Mouse (Mus musculus) frontal cortex, adult (tissue): ENCODE results near the gene Phrf1.

ENCODE experiments used
- ATAC-seq: cut with Nextera tagmentation; 2 replicates; pipeline ENCODE4 v1.9.2; 2017; ENCODE audit warnings: mild to moderate bottlenecking, moderate library complexity, mixed read lengths; ENCODE audit not compliant: low TSS enrichment

Gene Phrf1

GRCm38 (mm10) chr7:141228279-141229067 is at the start of gene Phrf1:
Phrf1 (plus strand) TSS chr7:141228784.
- ATAC-seq: peak; percentile 96

GRCm38 (mm10) chr7:141188194-141188593 is 40.4 kb upstream of the Phrf1 start:
- ATAC-seq: no peak

DNA sequence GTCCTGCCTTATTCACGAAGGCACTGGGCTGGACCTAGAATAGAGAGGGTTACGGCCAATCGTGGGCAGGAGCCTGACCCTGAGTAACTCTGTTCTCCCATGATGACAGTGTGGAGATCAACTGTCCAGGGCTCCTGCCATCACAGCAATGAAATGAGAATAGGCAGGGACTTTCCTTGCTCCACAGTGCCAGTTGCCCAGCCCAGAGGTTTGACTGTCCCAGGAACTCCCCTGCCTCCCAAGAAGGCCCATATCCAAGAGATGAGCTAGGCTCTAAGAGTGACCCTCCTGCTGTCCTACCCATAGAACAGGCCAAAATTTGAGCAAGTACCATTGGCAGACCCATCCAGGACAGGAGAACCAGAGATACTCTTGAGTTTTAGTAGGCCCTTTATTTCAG is 39.9 kb upstream of the Phrf1 start:
- no peak for ATAC-seq

DNA sequence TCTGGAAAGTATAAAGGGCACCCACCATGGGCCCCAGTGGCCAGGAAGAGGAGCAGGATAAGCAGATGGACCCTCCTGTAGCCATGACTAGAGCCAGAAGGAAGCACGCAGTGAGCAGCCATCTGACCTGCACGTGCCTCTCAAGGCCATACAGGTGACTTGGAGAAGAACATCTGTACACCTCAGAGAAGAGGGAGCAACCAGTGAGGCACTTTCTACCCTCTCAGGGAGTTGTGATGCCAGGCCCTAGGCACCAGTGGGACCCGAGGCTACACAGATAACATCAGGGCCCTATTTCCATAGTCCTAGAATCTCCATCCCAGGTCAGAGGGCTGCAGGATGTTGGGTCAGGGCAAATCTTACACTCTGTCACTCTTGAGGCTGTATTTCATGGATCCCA is 38.4 kb upstream of the Phrf1 start:
- no peak for ATAC-seq

DNA sequence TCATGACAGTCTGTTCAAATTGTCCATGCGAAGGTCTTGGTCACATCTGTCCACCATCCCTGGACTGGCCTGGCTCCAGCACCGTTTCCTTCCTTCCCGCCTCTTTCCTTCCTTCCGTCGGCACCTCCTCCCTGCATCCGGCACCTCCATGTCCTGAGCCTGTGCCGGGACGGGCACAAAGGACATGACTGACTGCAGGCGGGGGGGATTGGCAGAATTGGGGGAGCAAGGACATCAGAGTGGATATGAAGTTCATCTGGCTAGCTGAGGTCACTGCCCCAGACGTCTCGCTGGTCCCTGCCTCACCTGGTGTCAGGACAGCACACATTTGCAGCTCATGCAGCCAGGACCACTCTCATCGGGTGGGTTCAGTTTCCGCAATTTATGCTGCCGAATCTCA is 37.5 kb upstream of the Phrf1 start:
- no peak for ATAC-seq

DNA sequence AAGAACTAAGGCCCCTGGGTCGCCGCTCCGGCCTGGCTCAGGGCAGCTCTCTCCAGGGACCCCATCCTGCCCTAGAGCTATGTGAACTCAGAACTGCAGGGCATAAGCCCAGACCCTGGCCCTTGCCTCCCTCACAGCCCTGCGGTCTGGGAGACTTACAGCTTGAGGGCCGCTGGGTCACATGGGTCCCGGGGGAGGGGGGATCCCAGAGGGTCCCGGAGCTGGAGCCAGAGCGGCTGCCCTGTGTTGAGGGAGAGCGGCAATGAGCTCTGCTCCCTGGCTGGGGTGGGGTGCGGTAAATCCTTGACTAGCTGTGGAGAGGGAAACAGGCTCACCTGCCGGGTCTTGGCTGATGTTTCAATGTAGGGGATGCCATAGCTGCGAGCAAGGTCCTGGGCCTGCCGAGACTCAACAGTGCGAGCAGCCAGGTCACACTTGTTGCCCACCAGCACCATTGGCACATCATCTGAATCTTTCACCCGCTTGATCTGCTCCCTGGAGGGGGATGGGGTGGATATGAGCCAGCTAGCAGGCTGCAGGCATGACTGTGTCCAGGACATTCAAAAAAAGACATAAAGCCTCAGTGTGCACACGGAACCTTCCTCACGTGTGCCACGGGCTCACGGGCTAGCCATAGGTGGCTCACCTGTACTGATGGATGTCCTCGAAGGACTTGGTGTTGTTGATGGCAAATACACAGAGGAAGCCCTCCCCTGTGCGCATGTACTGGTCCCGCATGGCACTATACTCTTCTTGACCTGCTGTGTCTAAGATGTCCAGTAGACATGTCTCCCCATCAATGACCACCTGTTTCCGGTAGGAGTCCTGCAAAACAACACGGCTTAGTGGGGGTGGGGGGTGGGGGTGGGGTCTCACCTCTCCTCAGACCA is 36.5 kb upstream of the Phrf1 start:
- no peak for ATAC-seq

GRCm38 (mm10) chr7:141192776-141193347 is 35.7 kb upstream of the Phrf1 start:
- no peak for ATAC-seq

- ATAC-seq: peak; percentile 11; the same call in 1 of the 2 replicates
Observed at GRCm38 (mm10) chr7:141193348-141193856, 35.2 kb upstream of the Phrf1 start.

DNA sequence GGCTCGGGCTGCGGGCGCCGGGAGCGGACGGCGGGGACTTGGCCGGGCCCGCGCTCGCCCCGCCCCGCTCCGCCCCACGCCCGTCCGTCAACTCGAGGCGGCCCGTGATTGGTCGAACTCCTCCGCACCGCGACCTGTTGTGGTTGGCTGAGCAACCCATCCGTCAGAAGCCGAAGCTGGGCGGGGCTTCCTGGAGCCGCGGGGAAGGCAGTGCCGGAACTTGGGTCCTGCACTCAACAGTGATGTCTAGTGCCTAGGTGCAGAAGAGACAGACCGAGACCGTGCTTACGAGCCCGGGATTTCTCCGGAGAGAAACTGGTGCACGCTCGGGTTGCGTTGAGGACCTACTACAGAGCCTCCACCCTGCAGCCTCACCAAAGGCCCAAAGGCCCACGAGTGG is 34.6 kb upstream of the Phrf1 start, which contains the start of the genes Hras and Lrrc56:
Gene Hras, minus strand, starts transcription at position 58 of the 400 bp plus-strand sequence.
Gene Lrrc56, plus strand, starts transcription at position 210 of the 400 bp plus-strand sequence.
- ATAC-seq: peak; percentile 92

DNA sequence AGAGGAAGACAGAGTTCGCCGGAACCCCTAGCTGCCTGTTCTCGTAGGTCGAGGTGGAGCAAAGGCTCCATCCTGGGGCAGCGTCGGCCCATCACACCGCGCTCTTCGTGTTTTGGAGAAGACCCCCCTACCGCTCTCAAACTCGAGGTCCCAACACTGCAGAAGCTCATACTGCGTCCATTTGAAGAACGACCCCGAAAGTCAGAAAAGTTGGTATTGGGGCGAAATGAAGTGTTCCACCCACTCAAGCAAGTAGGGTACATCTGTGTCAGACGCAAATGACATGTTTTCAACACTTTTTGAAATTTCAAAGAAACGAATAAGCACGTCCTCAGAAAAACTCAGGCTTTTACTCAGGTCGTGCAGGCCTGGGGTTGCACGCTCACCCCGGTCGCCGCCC is 34.2 kb upstream of the Phrf1 start:
- ATAC-seq: no peak

DNA sequence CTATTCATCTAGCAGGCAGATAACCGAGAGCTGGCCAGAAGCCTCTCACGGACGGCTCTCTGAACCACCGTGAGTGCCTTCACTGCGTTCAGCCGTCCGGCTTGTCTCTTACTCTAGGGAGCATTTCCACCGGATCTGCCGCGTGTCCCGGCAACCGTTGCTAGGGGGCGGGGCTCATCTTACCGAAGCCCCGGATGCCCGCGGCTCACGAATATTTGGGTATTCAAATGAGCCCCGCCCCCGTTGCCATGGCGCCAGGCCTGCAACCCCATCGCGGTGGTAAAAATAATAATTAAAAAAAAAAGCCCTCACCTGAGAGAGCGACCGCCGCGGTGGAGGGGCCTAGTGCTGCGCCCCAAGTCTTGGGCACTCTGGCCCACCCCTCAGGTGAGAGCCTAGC is 33.8 kb upstream of the Phrf1 start:
- peak; percentile 65 for ATAC-seq

DNA sequence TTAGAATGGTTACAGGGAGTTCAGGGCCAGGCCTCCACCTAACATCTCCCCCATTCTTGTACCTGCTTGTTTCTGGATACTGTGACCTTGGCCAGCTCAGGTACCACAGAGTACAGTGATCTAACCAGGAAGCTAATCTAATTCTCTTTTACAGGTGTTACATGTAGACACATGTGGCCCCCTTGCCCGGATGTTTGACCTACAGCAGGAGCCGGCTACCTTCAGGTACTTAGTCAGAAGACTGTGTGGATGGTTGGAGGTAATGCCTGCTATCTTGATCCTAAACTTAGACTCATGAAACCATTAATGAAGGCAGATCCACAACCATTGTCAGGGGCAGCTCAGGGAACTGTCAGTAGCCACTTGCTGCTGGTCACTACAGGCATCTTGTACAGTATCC is 32.8 kb upstream of the Phrf1 start:
- no peak for ATAC-seq

- ATAC-seq: no peak
Observed at GRCm38 (mm10) chr7:141196619-141197282, 31.8 kb upstream of the Phrf1 start.

DNA sequence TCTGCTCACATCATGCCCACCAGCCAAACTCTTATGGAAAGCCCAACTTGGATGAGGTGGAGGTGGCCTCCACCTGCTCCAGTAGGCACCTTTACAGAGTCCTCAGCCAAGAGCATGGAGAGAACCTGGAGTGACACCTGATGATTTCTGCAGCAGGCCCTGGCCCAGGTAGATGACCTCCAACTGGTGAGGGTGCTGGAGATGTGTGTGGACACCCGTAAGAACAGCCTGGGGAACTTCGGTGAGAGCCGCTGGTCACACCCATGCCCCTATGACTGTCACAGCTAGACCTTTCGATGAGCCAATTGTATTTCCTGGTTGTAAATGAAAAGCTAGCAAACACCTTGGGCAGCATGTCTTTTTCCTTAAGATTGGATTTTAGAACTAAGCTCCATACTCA is 30.5 kb upstream of the Phrf1 start:
- no peak for ATAC-seq

GRCm38 (mm10) chr7:141204546-141204945 is 24.0 kb upstream of the Phrf1 start:
- no peak for ATAC-seq

GRCm38 (mm10) chr7:141205504-141205903 is 23.1 kb upstream of the Phrf1 start:
- no peak for ATAC-seq

GRCm38 (mm10) chr7:141206182-141206937 is 22.2 kb upstream of the Phrf1 start:
- ATAC-seq: no peak

DNA sequence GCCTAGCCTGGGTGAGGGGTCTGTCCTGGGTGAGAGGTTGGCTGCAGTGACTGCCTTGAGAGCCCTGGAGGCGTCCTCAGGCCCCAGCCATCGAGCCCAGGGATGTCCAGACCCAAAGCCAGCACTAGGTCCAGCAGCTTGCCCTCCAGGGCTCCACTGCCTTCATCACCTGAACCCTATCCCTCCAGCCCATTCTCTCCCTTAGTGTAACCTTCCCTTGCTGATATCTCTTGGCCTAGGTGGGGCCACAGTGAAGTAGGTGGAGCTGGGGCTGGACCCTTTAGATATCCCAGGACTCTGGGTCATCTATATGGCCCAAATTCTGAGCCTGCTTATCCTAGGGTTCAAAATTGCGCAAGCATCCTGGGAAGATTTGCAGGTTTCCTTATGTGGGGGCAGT is 19.1 kb upstream of the Phrf1 start:
- no peak for ATAC-seq

GRCm38 (mm10) chr7:141210137-141210536 is 18.4 kb upstream of the Phrf1 start:
- ATAC-seq: no peak

GRCm38 (mm10) chr7:141210606-141211131 is 17.9 kb upstream of the Phrf1 start:
- ATAC-seq: no peak

GRCm38 (mm10) chr7:141213133-141213532 is 15.5 kb upstream of the Phrf1 start:
- no peak for ATAC-seq
